Mouse (Mus musculus) ES-E14 (cell line): Measurements from ENCODE around the gene Parp3.

Experiments
- ZC3H11A ChIP-seq: IDR thresholded peaks from 2 replicates; pipeline ENCODE4 v1.6.1; 2012; ENCODE audit warnings: low read depth, mild to moderate bottlenecking, inconsistent platforms, low read length, borderline replicate concordance
- ZNF384 ChIP-seq: IDR thresholded peaks from 2 replicates; pipeline ENCODE4 v1.6.1; 2012; ENCODE audit warnings: low read depth, low read length, inconsistent platforms

DNA sequence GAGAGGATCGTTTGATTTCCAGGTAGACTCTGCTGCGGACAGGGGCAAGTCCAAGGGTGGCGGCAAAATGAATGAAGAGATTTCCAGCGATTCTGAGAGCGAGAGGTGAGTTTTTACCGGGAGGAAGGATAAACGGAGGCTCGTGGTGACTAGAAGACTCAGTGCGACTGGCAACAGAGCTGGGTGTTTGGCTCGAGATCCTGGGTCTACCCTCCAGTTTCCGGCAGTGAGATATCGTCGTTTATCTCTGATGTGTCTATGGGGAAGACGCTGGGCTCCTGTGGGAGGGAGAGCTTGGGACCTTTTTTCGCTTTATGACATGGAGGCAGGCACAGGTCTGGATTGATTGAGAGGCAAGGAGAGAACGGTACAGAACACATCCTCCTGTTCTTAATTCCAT, 900 bp upstream of the Parp3 start:
- TF ChIP-seq ZNF384 (no peak), ZC3H11A (no peak)
